Mouse (Mus musculus): ENCODE data around the gene Ablim1. TPM values are rescaled to one million over a fixed set of nuclear protein-coding genes. Genes with fewer than 3 reads are reported as not detected.

The Ablim1 gene
- polyA plus RNA-seq, 1 experiment, result 501 TPM

DNA sequence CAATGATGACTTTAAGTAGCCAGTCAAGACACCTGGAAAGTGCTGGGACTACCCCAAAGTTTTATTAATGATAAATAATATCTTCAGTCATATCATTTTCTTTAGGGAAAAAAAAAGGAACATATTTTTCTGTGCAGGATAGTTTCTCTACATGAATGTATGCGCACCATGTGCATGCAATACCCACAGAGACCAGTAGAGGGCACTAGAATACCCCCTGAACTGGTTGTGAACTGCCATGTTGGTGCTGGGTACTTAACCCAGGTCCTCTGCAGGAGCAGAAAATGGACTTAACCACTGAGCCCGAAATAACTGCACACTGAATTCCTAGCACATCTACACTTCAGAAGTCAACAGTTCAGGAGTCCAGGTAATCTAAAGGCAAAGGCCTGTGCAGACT lies 257.2 kb downstream of the Ablim1 start:
- H3K4me3 ChIP-seq (ENCODE audit: insufficient read depth, low read depth, low read length), result no peak overlapping the region
- peaks cover 2% of the 10 kb centered on the region; the same call in 1 of the 2 replicates for H3K4me1 ChIP-seq (ENCODE audit: control insufficient read depth, insufficient read depth, low read length)
- H3K27ac ChIP-seq (ENCODE audit: insufficient read depth, low read depth, low read length), result no peak overlapping the region
- TF ChIP-seq POLR2A (IDR thresholded peaks at IDR 0.05; ENCODE audit: insufficient read depth, low read depth, low read length), result no peak
- no peak for TF ChIP-seq CTCF (IDR thresholded peaks at IDR 0.05; ENCODE audit: insufficient read depth, low read depth, low read length)
- WGBS, result 97% methylated on average over 2 of the region's 2 CpGs

DNA sequence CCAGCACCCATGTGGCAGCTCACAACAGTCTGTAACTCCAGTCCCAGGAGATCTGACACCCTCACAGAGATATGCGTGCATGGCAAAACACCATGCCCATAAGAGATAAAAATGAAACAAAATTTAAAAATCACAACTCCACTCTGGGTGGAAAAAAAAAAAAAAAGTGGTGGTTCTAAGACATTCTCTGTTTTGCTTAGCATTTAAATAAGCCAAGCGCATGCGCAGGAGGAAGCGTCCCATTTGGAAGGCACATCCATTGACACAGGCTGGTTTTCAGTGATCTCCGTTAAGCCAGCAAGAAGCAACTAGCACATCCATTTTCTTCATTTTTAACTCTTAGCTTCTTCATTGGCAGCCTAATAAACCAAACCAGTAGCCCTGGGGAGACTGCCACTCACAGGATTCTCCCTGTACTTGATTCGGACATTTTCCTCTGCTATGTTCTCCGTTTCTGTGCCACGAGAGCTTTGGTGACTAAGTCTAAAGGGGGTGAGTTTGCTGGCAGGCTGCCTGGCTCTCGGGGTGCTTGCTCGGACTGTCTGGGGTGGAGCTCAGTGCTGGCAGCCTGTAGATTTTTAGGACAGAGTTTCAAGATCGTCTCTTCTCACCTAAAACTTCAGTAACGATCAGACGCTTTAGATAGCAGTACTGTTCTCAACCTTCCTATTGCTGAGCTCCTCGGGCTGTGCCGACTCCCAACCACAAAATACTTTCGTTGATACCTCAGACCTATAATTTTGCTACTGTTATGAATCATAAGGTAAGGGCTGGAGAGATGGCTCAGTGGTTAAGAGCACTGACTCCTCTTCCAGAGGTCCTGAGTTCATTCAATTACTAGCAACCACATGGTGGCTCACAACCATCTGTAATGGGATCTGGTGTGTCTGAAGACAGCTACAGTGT lies 259.3 kb downstream of the Ablim1 start:
- H3K4me3 ChIP-seq (ENCODE audit: insufficient read depth, low read depth, low read length), result no peak overlapping the region
- WGBS, result 55% methylated on average over 16 of the region's 16 CpGs
- H3K27ac ChIP-seq (ENCODE audit: insufficient read depth, low read depth, low read length), result no peak overlapping the region

DNA sequence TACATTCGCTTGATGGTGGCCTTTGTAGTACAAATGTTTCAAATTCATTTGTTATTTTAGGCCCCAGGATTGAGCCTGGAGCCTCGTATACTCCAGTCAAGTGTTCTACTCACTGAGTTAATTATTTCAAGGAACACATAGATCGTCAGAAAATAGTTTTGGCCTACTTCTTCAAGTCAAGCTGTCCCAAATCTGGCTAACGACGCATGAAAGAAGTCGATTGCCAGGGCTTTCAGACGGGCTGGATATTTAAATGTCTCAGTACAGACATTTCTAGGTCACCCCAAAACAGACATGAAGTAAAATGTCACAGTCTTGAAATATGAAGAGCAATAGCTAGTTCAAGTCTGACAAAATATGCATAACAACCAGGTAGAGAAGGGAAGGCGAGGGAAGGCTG lies 261.8 kb downstream of the Ablim1 start:
- Histone ChIP-seq H3K4me1 (ENCODE audit: control insufficient read depth, insufficient read depth, low read length) (peaks cover 2% of the 10 kb centered on the region; the same call in 1 of the 2 replicates), H3K4me3 (ENCODE audit: insufficient read depth, low read depth, low read length) (no peak overlapping the region), H3K27ac (ENCODE audit: insufficient read depth, low read depth, low read length) (no peak overlapping the region)
- 72% methylated on average over 8 of the region's 8 CpGs for WGBS
- no peak for TF ChIP-seq POLR2A (IDR thresholded peaks at IDR 0.05; ENCODE audit: insufficient read depth, low read depth, low read length)
- TF ChIP-seq CTCF (IDR thresholded peaks at IDR 0.05; ENCODE audit: insufficient read depth, low read depth, low read length), result no peak

More for the DNA sequence above, 259.3 kb downstream of the Ablim1 start:
- H3K4me1 ChIP-seq (ENCODE audit: control insufficient read depth, insufficient read depth, low read length), result peaks cover 2% of the 10 kb centered on the region; the same call in 1 of the 2 replicates
- TF ChIP-seq POLR2A (IDR thresholded peaks at IDR 0.05; ENCODE audit: insufficient read depth, low read depth, low read length), result no peak
- no peak for TF ChIP-seq CTCF (IDR thresholded peaks at IDR 0.05; ENCODE audit: insufficient read depth, low read depth, low read length)

DNA sequence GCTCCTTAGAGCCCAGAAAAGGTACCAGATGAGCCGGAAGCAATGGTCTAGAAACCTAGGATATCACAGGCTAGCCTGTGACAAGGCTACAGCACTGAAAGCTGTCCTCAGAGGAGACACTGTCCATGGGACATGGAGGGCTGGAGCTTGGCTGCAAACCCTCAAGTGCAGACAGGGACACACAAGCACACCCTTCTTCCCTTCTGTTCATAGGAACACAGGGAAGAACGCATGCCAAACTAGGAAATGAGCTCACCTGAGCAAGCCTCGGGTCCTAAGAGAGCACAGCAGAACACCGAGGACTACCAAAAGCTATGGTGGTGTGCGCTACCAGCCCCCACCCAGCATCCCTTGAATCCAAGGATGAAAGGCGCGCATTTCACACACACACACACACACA lies 262.7 kb downstream of the Ablim1 start:
- Histone ChIP-seq H3K4me1 (ENCODE audit: control insufficient read depth, insufficient read depth, low read length) (peaks cover 2% of the 10 kb centered on the region; the same call in 1 of the 2 replicates), H3K27ac (ENCODE audit: insufficient read depth, low read depth, low read length) (no peak overlapping the region), H3K4me3 (ENCODE audit: insufficient read depth, low read depth, low read length) (no peak overlapping the region)
- 96% methylated on average over 7 of the region's 7 CpGs for WGBS
- TF ChIP-seq POLR2A (IDR thresholded peaks at IDR 0.05; ENCODE audit: insufficient read depth, low read depth, low read length) (no peak), CTCF (IDR thresholded peaks at IDR 0.05; ENCODE audit: insufficient read depth, low read depth, low read length) (no peak)

DNA sequence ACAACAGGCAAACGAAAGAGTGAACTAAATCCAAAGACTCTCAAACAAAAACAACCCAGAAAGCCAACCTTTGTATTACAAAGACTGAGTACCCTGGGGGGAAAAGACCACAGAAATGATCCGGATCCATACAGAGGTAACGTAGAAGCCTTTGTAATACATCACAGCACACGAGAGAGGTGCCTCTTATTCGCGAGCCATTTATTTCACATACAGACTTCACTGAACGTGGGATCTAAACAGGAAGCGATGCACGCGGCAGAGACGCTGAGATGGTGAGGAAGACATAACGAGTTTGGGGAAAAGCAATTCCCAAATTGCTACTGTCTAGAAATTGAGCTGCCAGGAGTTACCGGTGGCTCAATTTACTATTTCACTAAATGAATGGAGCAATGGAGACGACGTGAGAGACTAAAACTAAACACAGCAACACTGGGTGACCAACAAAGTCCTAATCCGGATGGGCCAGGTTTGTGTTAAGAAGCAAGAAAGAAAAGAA lies 265.1 kb downstream of the Ablim1 start:
- H3K4me1 ChIP-seq (ENCODE audit: control insufficient read depth, insufficient read depth, low read length), result no peaks in the 10 kb centered on the region
- TF ChIP-seq CTCF (IDR thresholded peaks at IDR 0.05; ENCODE audit: insufficient read depth, low read depth, low read length) (no peak), POLR2A (IDR thresholded peaks at IDR 0.05; ENCODE audit: insufficient read depth, low read depth, low read length) (no peak)
- no peak overlapping the region for H3K4me3 ChIP-seq (ENCODE audit: insufficient read depth, low read depth, low read length)
- 65% methylated on average over 16 of the region's 16 CpGs for WGBS
- no peak overlapping the region for H3K27ac ChIP-seq (ENCODE audit: insufficient read depth, low read depth, low read length)

DNA sequence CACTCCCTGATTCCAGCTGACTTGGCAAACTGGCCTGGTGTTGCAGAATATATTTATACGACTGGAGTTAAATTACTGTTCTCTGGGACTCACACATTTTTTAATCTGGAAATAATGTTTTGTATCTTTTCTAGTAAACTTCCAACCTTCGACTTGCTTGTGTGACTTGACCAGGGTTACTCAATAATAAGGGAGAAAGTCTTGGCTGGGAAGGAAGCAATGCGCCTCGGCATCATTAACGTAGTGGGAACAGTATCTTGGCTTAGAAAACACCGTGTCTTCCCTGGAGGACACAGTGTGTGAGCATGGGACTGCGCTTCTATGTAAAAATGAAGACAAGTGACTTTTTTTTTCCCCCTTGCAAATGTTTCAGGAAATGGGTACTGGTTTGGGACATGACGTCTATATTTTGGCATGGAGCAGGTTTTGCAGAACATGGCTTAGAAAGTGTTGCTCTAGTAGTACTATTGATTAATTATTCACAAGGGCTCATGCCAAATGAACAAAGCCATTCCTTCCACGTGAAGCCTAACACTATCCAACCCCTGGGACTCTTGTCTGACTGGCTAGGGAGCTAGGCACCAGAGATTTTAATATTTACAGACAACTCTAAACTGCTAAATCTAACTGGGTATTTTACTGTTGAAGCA lies 266.9 kb downstream of the Ablim1 start:
- WGBS, result 68% methylated on average over 9 of the region's 9 CpGs
- H3K4me1 ChIP-seq (ENCODE audit: control insufficient read depth, insufficient read depth, low read length), result no peaks in the 10 kb centered on the region
- no peak overlapping the region for H3K4me3 ChIP-seq (ENCODE audit: insufficient read depth, low read depth, low read length)
- H3K27ac ChIP-seq (ENCODE audit: insufficient read depth, low read depth, low read length), result no peak overlapping the region
- TF ChIP-seq POLR2A (IDR thresholded peaks at IDR 0.05; ENCODE audit: insufficient read depth, low read depth, low read length) (no peak), CTCF (IDR thresholded peaks at IDR 0.05; ENCODE audit: insufficient read depth, low read depth, low read length) (no peak)

DNA sequence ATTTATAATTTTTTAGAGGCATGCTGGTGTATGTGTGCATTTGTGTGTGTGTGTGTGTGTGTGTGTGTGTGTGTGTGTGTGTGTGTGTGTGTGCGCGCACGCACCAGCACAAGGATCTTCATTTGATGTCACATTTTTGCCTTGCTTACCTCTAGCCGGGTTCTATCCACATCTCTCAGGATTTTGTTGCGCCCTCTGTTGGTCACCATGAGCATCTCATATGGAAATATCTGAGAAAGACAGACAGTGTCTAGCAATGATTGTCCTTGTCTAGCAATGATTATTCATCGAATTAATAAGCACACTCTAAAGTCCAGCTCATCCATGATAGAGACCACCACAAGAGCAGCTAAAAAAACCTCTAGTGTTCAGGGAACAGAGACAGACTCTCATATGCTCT lies 275.5 kb downstream of the Ablim1 start:
- Histone ChIP-seq H3K4me1 (ENCODE audit: control insufficient read depth, insufficient read depth, low read length) (no peaks in the 10 kb centered on the region), H3K27ac (ENCODE audit: insufficient read depth, low read depth, low read length) (no peak overlapping the region), H3K4me3 (ENCODE audit: insufficient read depth, low read depth, low read length) (no peak overlapping the region)
- WGBS, result 61% methylated on average over 6 of the region's 6 CpGs
- TF ChIP-seq CTCF (IDR thresholded peaks at IDR 0.05; ENCODE audit: insufficient read depth, low read depth, low read length), result peak; percentile 30; the same call in 1 of the 2 replicates
- TF ChIP-seq POLR2A (IDR thresholded peaks at IDR 0.05; ENCODE audit: insufficient read depth, low read depth, low read length), result no peak

DNA sequence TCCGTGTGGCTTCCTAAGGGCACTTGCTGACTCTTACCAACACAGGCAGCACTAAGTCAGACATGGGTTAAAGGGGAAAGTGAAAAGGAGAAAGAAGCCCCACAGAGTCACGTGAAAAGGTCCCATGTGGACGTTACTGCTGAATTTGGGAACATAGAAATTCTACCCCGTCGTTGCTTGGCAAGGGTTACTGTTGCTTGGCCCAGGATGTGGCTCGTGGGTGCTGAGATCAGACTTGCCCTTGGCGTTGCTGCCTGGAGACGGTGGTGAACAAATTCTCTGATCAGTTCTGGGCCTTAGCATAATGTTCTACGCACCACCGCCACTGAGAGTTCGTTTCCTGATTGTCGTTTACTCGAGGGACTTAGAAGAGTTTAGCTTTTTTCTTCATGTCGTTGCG lies 277.9 kb downstream of the Ablim1 start:
- H3K4me3 ChIP-seq (ENCODE audit: insufficient read depth, low read depth, low read length), result no peak overlapping the region
- no peak for TF ChIP-seq POLR2A (IDR thresholded peaks at IDR 0.05; ENCODE audit: insufficient read depth, low read depth, low read length)
- TF ChIP-seq CTCF (IDR thresholded peaks at IDR 0.05; ENCODE audit: insufficient read depth, low read depth, low read length), result no peak
- no peaks in the 10 kb centered on the region for H3K4me1 ChIP-seq (ENCODE audit: control insufficient read depth, insufficient read depth, low read length)
- WGBS, result 69% methylated on average over 15 of the region's 15 CpGs
- H3K27ac ChIP-seq (ENCODE audit: insufficient read depth, low read depth, low read length), result no peak overlapping the region

DNA sequence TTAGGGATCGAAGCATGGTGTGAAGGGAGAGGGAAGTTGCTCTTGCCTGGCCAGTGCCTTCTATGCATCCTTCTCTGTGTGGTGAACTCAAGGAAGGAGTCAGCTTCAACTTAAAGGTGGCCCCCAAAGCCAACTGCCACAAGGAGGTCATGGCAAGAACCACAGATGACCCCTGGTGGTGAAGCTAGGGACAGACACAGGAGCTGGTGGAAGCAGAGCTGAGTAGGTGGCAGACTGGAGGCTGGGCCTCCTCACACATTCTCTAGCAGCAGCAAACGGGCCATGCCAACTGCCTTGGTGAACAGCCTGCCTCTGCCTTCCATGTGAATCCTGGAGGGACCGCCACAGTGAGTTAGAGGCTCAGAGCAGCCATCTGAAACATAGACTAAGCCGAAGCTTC lies 283.1 kb downstream of the Ablim1 start:
- no peak for TF ChIP-seq CTCF (IDR thresholded peaks at IDR 0.05; ENCODE audit: insufficient read depth, low read depth, low read length)
- no peak for TF ChIP-seq POLR2A (IDR thresholded peaks at IDR 0.05; ENCODE audit: insufficient read depth, low read depth, low read length)
- Histone ChIP-seq H3K4me1 (ENCODE audit: control insufficient read depth, insufficient read depth, low read length) (no peaks in the 10 kb centered on the region), H3K4me3 (ENCODE audit: insufficient read depth, low read depth, low read length) (no peak overlapping the region), H3K27ac (ENCODE audit: insufficient read depth, low read depth, low read length) (no peak overlapping the region)
- 72% methylated on average over 4 of the region's 4 CpGs for WGBS
